In genomic region chr3:114903924-114904438, GRCm38 (mm10) we compare ENCODE assay signal across 10 mouse cellular contexts. TPM values are rescaled to one million over a fixed set of nuclear protein-coding genes. Genes with fewer than 3 reads are reported as not detected.
DNase-seq lines count a peak whose midpoint lies in the region; ATAC-seq and TF ChIP-seq lines count a peak whose summit lies in the region.
"Had no signal": no experiment of that assay in that cellular context is flagged by ENCODE, and none has a peak within 500 bp of the region (broad histone marks: within the 10 kb centered on the region; RNA-seq: fewer than 3 reads in every experiment).

TSS of gene Olfm3 (plus strand) at chr3:114904078.

- no peaks in the 10 kb centered on the region for H3K36me3 ChIP-seq in lung, embryonic 14.5 days (ENCODE audit: insufficient read depth)
- H3K36me3 ChIP-seq in forebrain, postnatal 0 days (ENCODE audit: insufficient read depth), result no peaks in the 10 kb centered on the region
- H3K36me3 ChIP-seq in intestine, embryonic 15.5 days, result no peaks in the 10 kb centered on the region
- H3K36me3 ChIP-seq: liver, embryonic 15.5 days had no signal

- 0 out of 2 replicates have a peak within 1 kb of the TSS, but pooled peaks have one; percentile 4 for H3K4me2 ChIP-seq in lung, embryonic 14.5 days
- peak within 1 kb of the TSS; percentile 73 for H3K4me2 ChIP-seq in forebrain, postnatal 0 days (ENCODE audit: low read depth)
- H3K4me2 ChIP-seq in intestine, embryonic 15.5 days (replicated peaks), result peak within 1 kb of the TSS; percentile 34
- H3K4me2 ChIP-seq: liver, embryonic 15.5 days had no signal

- ATAC-seq in lung, embryonic 14.5 days (ENCODE audit: insufficient read depth), result peak; percentile 82; the same call in 1 of the 2 replicates
- ATAC-seq in forebrain, postnatal 0 days, result peak; percentile 70
- ATAC-seq in intestine, embryonic 15.5 days, result peak; percentile 68; the same call in 1 of the 2 replicates
- ATAC-seq: Patski had no signal

- no peaks in the 10 kb centered on the region for H3K27me3 ChIP-seq in lung, embryonic 14.5 days (ENCODE audit: insufficient read depth, low read length)
- no peaks in the 10 kb centered on the region for H3K27me3 ChIP-seq in forebrain, postnatal 0 days (ENCODE audit: insufficient read depth, low read length)
- no peaks in the 10 kb centered on the region for H3K27me3 ChIP-seq in intestine, embryonic 15.5 days (replicated peaks)
- H3K27me3 ChIP-seq: Patski had no signal

- H3K9ac ChIP-seq in lung, embryonic 14.5 days, result no peak within 1 kb of the TSS
- H3K9ac ChIP-seq in forebrain, postnatal 0 days, result peak within 1 kb of the TSS; percentile 50
- H3K9ac ChIP-seq in intestine, embryonic 15.5 days, result no peak within 1 kb of the TSS
- H3K9ac ChIP-seq: liver, embryonic 15.5 days had no signal

- DNase-seq in lung, embryonic 14.5 days, result peak; percentile 70
- no peak for DNase-seq in lung, postnatal 10 days
- DNase-seq in cerebellum, adult 8-10 months, result peak; percentile 82
- DNase-seq in forebrain, postnatal 0 days, result peak; percentile 52
- peak; percentile 47 to 63 for DNase-seq in left cerebral cortex, postnatal 36 days (ENCODE audit: low spot score in 2 of 2)
- no peak for DNase-seq in spleen, postnatal 14 days (ENCODE audit: low spot score in 2 of 2)

- intact Hi-C loops in left cerebral cortex, postnatal 36 days (cut with DNase I), result no loop called here

- TF ChIP-seq POLR2A in olfactory bulb, adult 2 months (IDR thresholded peaks at IDR 0.05; ENCODE audit: insufficient read depth, low read depth, low read length), result no peak

- H3K9me3 ChIP-seq in lung, embryonic 14.5 days (ENCODE audit: low read depth, low read length), result no peaks in the 10 kb centered on the region
- H3K9me3 ChIP-seq in forebrain, postnatal 0 days (ENCODE audit: low read length), result no peaks in the 10 kb centered on the region
- no peaks in the 10 kb centered on the region for H3K9me3 ChIP-seq in intestine, embryonic 15.5 days
- H3K9me3 ChIP-seq: liver, embryonic 15.5 days had no signal

- H3K4me3 ChIP-seq in lung, embryonic 14.5 days (ENCODE audit: low read depth, low read length), result no peak within 1 kb of the TSS
- peak within 1 kb of the TSS; percentile 50 for H3K4me3 ChIP-seq in forebrain, postnatal 0 days (ENCODE audit: low read depth, low read length)
- no peak within 1 kb of the TSS for H3K4me3 ChIP-seq in intestine, embryonic 15.5 days (replicated peaks)
- peak within 1 kb of the TSS; percentile 47 for H3K4me3 ChIP-seq in olfactory bulb, adult 2 months (ENCODE audit: insufficient read depth, low read depth, low read length)
- H3K4me3 ChIP-seq: liver, embryonic 15.5 days had no signal

- WGBS in lung, embryonic 14.5 days, result 6% methylated on average over 21 of the region's 21 CpGs
- WGBS in forebrain, postnatal 0 days, result 2% methylated on average over 21 of the region's 21 CpGs
- 6% methylated on average over 21 of the region's 21 CpGs for WGBS in intestine, embryonic 15.5 days
- 2% methylated on average over 21 of the region's 21 CpGs for WGBS in olfactory bulb, adult 2 months

- no peak within 1 kb of the TSS for H3K27ac ChIP-seq in lung, embryonic 14.5 days (ENCODE audit: low read depth)
- peak within 1 kb of the TSS; percentile 11; the same call in 1 of the 2 replicates for H3K27ac ChIP-seq in forebrain, postnatal 0 days (ENCODE audit: low read depth, low read length)
- no peak within 1 kb of the TSS for H3K27ac ChIP-seq in intestine, embryonic 15.5 days
- no peak within 1 kb of the TSS for H3K27ac ChIP-seq in olfactory bulb, adult 2 months (ENCODE audit: insufficient read depth, low read depth, low read length)
- H3K27ac ChIP-seq: liver, embryonic 15.5 days had no signal

- TF ChIP-seq CTCF in lung, embryonic 14.5 days (IDR thresholded peaks at IDR 0.05; ENCODE audit: low read depth), result no peak
- no peak; the same call in 1 of the 2 replicates for TF ChIP-seq CTCF in forebrain, postnatal 0 days (IDR thresholded peaks at IDR 0.05; ENCODE audit: low read depth)
- TF ChIP-seq CTCF in olfactory bulb, adult 2 months (IDR thresholded peaks at IDR 0.05; ENCODE audit: insufficient read depth, low read depth, low read length), result no peak

- H3K4me1 ChIP-seq in lung, embryonic 14.5 days (ENCODE audit: insufficient read depth), result no peaks in the 10 kb centered on the region
- H3K4me1 ChIP-seq in forebrain, postnatal 0 days (ENCODE audit: insufficient read depth), result no peaks in the 10 kb centered on the region
- no peaks in the 10 kb centered on the region; the same call in 1 of the 2 replicates for H3K4me1 ChIP-seq in intestine, embryonic 15.5 days (replicated peaks)
- no peaks in the 10 kb centered on the region for H3K4me1 ChIP-seq in olfactory bulb, adult 2 months (ENCODE audit: control insufficient read depth, insufficient read depth, low read length)
- H3K4me1 ChIP-seq: liver, embryonic 15.5 days had no signal

RNA-seq across cellular contexts. Expression of gene Olfm3, which starts in this region (rescaled TPM):
- not detected in 2 replicates for polyA plus RNA-seq in lung, embryonic 14.5 days (2014; fragmentation: Nextera tagmentation; extraction: Ambion mirVana)
- total RNA-seq in forebrain, postnatal 0 days (2014; rRNA removed), result 15.8 and 22.6 TPM in 2 replicates
- 5.0 and 8.6 TPM in 2 replicates for polyA plus RNA-seq in forebrain, postnatal 0 days (2015; fragmentation: Nextera tagmentation; extraction: Ambion mirVana)
- 0.18 and 0.40 TPM in 2 replicates for polyA plus RNA-seq in intestine, embryonic 15.5 days (2015; fragmentation: Nextera tagmentation; extraction: Ambion mirVana)
- total RNA-seq in left cerebral cortex, postnatal 36 days (2021), result 10 to 100 TPM; 36.2 to 41.7 TPM
- not detected in 2 replicates for polyA plus RNA-seq in olfactory bulb, adult 2 months (2012; ENCODE audit: insufficient read depth, insufficient read length, low replicate concordance, missing spikeins)
- polyA plus RNA-seq: liver, embryonic 15.5 days; Patski had no signal

Comparison
In these comparisons a context has a peak if more than half of its experiments do, and no peak if none do; other contexts are left out.
1. Peak in DNase-seq, ATAC-seq and H3K4me2 ChIP-seq in lung, embryonic 14.5 days; RNA of the gene not detected or under 1 TPM.
2. Peak in ATAC-seq and H3K4me2 ChIP-seq in intestine, embryonic 15.5 days; RNA of the gene not detected or under 1 TPM.
3. DNase-seq: peak in cerebellum, adult 8-10 months (single experiment), forebrain, postnatal 0 days (single experiment) and left cerebral cortex, postnatal 36 days (2 of 2); none in lung, postnatal 10 days (single experiment) and spleen, postnatal 14 days (0 of 2).
4. H3K4me2 ChIP-seq: peak in every context shown above with its lines; median percentile 73 in forebrain, postnatal 0 days; 34 in intestine, embryonic 15.5 days; 4 in lung, embryonic 14.5 days.
5. H3K4me3 ChIP-seq: peak in forebrain, postnatal 0 days (single experiment) and olfactory bulb, adult 2 months (single experiment); none in lung, embryonic 14.5 days (single experiment) and intestine, embryonic 15.5 days (single experiment).
6. Peak in every context shown above with its lines, with median percentiles within 50 percentile points of each other: ATAC-seq.